In genomic region chr17:27118676-27119539, GRCm38 (mm10) we compare ENCODE assay signal across 14 mouse cellular contexts. TPM values are rescaled to one million over a fixed set of nuclear protein-coding genes. Genes with fewer than 3 reads are reported as not detected.
DNase-seq lines count a peak whose midpoint lies in the region; ATAC-seq and TF ChIP-seq lines count a peak whose summit lies in the region.
"Had no signal": no experiment of that assay in that cellular context is flagged by ENCODE, and none has a peak within 500 bp of the region (broad histone marks: within the 10 kb centered on the region; RNA-seq: fewer than 3 reads in every experiment).

No protein-coding gene starts in this region.

- no peaks in the 10 kb centered on the region for H3K4me1 ChIP-seq in kidney, adult 2 months (ENCODE audit: control insufficient read depth, insufficient read depth, low read length)

- peak; percentile 64 to 76 for DNase-seq in cerebellum, postnatal 14 days
- DNase-seq in cerebellum, adult 9-11 months: no peak
- peak; percentile 36 for DNase-seq in kidney, adult 2 months
- no peak for DNase-seq in kidney, adult 18-20 months
- DNase-seq in urinary bladder, postnatal 14 days (ENCODE audit: low spot score): peak; percentile 36
- no peak for DNase-seq in urinary bladder, adult 2 months (ENCODE audit: low spot score)
- no peak for DNase-seq in layer of hippocampus, postnatal 10 days (ENCODE audit: low spot score in 2 of 2)
- DNase-seq: adrenal gland, postnatal 14 days; cerebellum, adult 11 months; lung, embryonic 14.5 days had no signal

- H3K36me3 ChIP-seq in kidney, adult 2 months (ENCODE audit: control insufficient read depth, insufficient read depth, low read length): no peaks in the 10 kb centered on the region

- no peak overlapping the region for H3K27ac ChIP-seq in kidney, adult 2 months (ENCODE audit: insufficient read depth, low read depth, low read length)
- H3K27ac ChIP-seq: limb, embryonic 12.5 days had no signal

- TF ChIP-seq CTCF in kidney, adult 2 months (conservative IDR thresholded peaks at IDR 0.05; ENCODE audit: insufficient read depth, insufficient read length, low read depth, low read length): no peak

- no peak for TF ChIP-seq POLR2A in kidney, adult 2 months (IDR thresholded peaks at IDR 0.05; ENCODE audit: low read depth, low read length)

- H3K27me3 ChIP-seq in kidney, adult 2 months (replicated peaks; ENCODE audit: control insufficient read depth, insufficient read depth, low read length): no peaks in the 10 kb centered on the region
- H3K27me3 ChIP-seq: limb, embryonic 12.5 days had no signal

- 66% methylated on average over 25 of the region's 25 CpGs for WGBS in kidney, adult 2 months

- H3K4me3 ChIP-seq in kidney, adult 2 months (ENCODE audit: insufficient read depth, low read depth, low read length): no peak overlapping the region
- H3K4me3 ChIP-seq: layer of hippocampus, adult 2 months; limb, embryonic 12.5 days had no signal

- ATAC-seq in frontal cortex, adult (ENCODE audit: low TSS enrichment): no peak
- ATAC-seq: midbrain, embryonic 16.5 days had no signal

RNA-seq across cellular contexts. Expression of gene Uqcc2, which starts 14.8 kb away (rescaled TPM):
- polyA plus RNA-seq in kidney, adult 2 months (2012; rRNA removed): 208 and 218 TPM in 2 replicates
- 175 and 243 TPM in 2 replicates for polyA plus RNA-seq in urinary bladder, adult 2 months (2012; rRNA removed)
- 100 to 1,000 TPM; 152 to 168 TPM for total RNA-seq in layer of hippocampus, postnatal 10 days (2021)

RNA-seq across cellular contexts. Expression of gene Ip6k3, which starts 48.7 kb away (rescaled TPM):
- polyA plus RNA-seq in kidney, adult 2 months (2012; rRNA removed): 0.79 and 1.1 TPM in 2 replicates
- 0.13 and 0.17 TPM in 2 replicates for polyA plus RNA-seq in urinary bladder, adult 2 months (2012; rRNA removed)
- total RNA-seq in layer of hippocampus, postnatal 10 days (2021): not detected
- polyA plus RNA-seq: lung, embryonic 14.5 days had no signal

Comparison
In these comparisons a context has a peak if more than half of its experiments do, and no peak if none do; other contexts are left out.
1. DNase-seq: peak in cerebellum, postnatal 14 days (2 of 2), kidney, adult 2 months (single experiment) and urinary bladder, postnatal 14 days (single experiment); none in cerebellum, adult 9-11 months (single experiment), kidney, adult 18-20 months (single experiment), urinary bladder, adult 2 months (single experiment) and layer of hippocampus, postnatal 10 days (0 of 2).